Mouse (Mus musculus): Measurements from ENCODE around the gene Zfp69. TPM values are rescaled to one million over a fixed set of nuclear protein-coding genes. Genes with fewer than 3 reads are reported as not detected.
A peak's percentile ranks its signal among the peaks of the same experiment; 100 is the strongest.

Gene Zfp69
- polyA plus RNA-seq, 1 experiment from 2014 or later, result 12.4 TPM

DNA sequence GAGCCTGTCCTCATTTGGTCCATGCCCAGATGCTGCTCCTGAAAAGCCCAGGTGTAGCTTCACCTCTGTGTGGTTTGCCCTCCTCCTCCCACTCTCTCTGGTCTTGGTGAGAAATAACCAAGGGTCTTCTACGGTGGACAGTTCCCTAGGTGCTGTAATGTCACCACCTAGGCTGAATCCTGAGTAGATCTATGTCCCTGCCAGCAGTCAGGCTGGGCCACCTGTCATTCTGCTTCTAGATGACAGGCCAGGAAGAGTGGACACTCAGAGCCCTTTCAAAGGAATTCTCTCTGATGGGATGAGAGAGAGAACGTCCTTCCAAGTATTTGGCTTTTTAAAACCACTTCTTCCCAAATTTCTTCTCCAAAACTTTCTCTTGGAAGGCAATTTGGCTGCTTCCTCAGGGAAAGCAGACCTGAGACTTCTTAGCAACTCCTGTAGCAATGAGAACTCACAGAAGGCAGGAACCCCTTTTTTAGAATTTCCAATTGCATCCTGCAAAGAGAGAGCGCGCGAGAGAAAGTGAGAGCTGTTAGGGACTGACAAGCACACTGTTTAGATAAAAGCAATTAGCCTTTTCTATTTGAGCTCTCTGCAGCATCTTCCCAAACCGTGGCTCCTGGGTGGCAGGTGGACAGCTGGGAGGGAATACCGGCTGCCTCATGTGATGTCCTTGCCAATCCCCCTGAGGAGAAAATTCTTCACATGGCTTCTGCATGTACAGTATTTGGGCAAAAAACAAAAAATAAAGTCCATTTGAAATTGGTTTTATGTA is 55.5 kb downstream of the Zfp69 start:
- peaks cover 4% of the 10 kb centered on the region; the same call in 1 of the 2 replicates for H3K27me3 ChIP-seq
- H3K9ac ChIP-seq (replicated peaks), result no peak overlapping the region
- ATAC-seq (ENCODE audit: insufficient number of reproducible peaks, insufficient read depth, low FRiP score, low TSS enrichment, low read depth), result no peak
- H3K36me3 ChIP-seq, result no peaks in the 10 kb centered on the region
- no peaks in the 10 kb centered on the region; the same call in 1 of the 2 replicates for H3K9me3 ChIP-seq
- no peak overlapping the region for H3K4me2 ChIP-seq
- H3K27ac ChIP-seq, result no peak overlapping the region
- no peak overlapping the region for H3K4me3 ChIP-seq (replicated peaks)
- H3K4me1 ChIP-seq (replicated peaks), result peaks cover 5% of the 10 kb centered on the region
- WGBS, result 77% methylated on average over 7 of the region's 7 CpGs

- Histone ChIP-seq H3K9me3 (no peaks in the 10 kb centered on the region; the same call in 1 of the 2 replicates), H3K27me3 (peaks cover 4% of the 10 kb centered on the region; the same call in 1 of the 2 replicates), H3K27ac (no peak overlapping the region), H3K9ac (replicated peaks) (no peak overlapping the region), H3K4me1 (replicated peaks) (peaks cover 13% of the 10 kb centered on the region), H3K36me3 (no peaks in the 10 kb centered on the region), H3K4me2 (no peak overlapping the region), H3K4me3 (replicated peaks) (no peak overlapping the region)
- ATAC-seq (ENCODE audit: insufficient number of reproducible peaks, insufficient read depth, low FRiP score, low TSS enrichment, low read depth), result no peak
- WGBS, result 85% methylated on average over 7 of the region's 7 CpGs
These were observed 56.3 kb downstream of the Zfp69 start for GRCm38 (mm10) chr4:120895226-120895625.

- H3K27ac ChIP-seq, result no peak overlapping the region
- H3K9ac ChIP-seq (replicated peaks), result no peak overlapping the region
- no peak overlapping the region for H3K4me2 ChIP-seq
- no peaks in the 10 kb centered on the region for H3K36me3 ChIP-seq
- H3K27me3 ChIP-seq, result peaks cover 4% of the 10 kb centered on the region; the same call in 1 of the 2 replicates
- 70% methylated on average over 11 of the region's 11 CpGs for WGBS
- no peak overlapping the region for H3K4me3 ChIP-seq (replicated peaks)
- no peak for ATAC-seq (ENCODE audit: insufficient number of reproducible peaks, insufficient read depth, low FRiP score, low TSS enrichment, low read depth)
- H3K9me3 ChIP-seq, result no peaks in the 10 kb centered on the region; the same call in 1 of the 2 replicates
- H3K4me1 ChIP-seq (replicated peaks), result peaks cover 14% of the 10 kb centered on the region
These were observed 56.9 kb downstream of the Zfp69 start for GRCm38 (mm10) chr4:120894584-120894983.

- Histone ChIP-seq H3K4me2 (no peak overlapping the region), H3K27me3 (peaks cover 4% of the 10 kb centered on the region; the same call in 1 of the 2 replicates), H3K4me1 (replicated peaks) (peaks cover 14% of the 10 kb centered on the region), H3K9me3 (no peaks in the 10 kb centered on the region; the same call in 1 of the 2 replicates), H3K27ac (no peak overlapping the region), H3K4me3 (replicated peaks) (no peak overlapping the region), H3K36me3 (no peaks in the 10 kb centered on the region), H3K9ac (replicated peaks) (no peak overlapping the region)
- 69% methylated on average over 11 of the region's 11 CpGs for WGBS
- ATAC-seq (ENCODE audit: insufficient number of reproducible peaks, insufficient read depth, low FRiP score, low TSS enrichment, low read depth), result no peak
These were observed 57.7 kb downstream of the Zfp69 start for GRCm38 (mm10) chr4:120893656-120894401.

DNA sequence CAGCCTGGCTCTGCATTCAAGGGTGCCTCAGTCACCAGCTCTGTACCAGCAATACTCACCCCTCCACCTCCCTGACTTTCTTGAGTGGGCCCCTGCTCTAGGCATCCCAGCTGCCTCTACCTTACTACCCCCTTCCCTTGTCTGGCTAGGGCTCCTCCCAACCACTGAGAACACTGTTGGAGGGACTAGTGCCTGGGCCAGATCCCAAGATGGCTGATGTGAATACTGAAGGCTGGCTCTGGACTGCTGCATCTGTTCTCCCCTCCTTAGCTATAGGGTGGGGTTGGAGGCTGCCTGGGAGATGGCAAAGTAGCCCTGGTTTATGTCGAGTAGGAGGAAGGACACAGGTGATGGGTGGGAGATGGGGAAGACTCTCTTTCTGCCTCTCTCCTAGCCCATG is 59.0 kb downstream of the Zfp69 start:
- no peak for ATAC-seq (ENCODE audit: insufficient number of reproducible peaks, insufficient read depth, low FRiP score, low TSS enrichment, low read depth)
- H3K4me1 ChIP-seq (replicated peaks), result peaks cover 15% of the 10 kb centered on the region
- no peak overlapping the region for H3K27ac ChIP-seq
- 67% methylated on average over 1 of the region's 1 CpGs for WGBS
- no peaks in the 10 kb centered on the region; the same call in 1 of the 2 replicates for H3K9me3 ChIP-seq
- no peaks in the 10 kb centered on the region for H3K36me3 ChIP-seq
- no peak overlapping the region for H3K4me3 ChIP-seq (replicated peaks)
- H3K9ac ChIP-seq (replicated peaks), result no peak overlapping the region
- peaks cover 4% of the 10 kb centered on the region; the same call in 1 of the 2 replicates for H3K27me3 ChIP-seq
- no peak overlapping the region for H3K4me2 ChIP-seq

- peaks cover 19% of the 10 kb centered on the region for H3K4me1 ChIP-seq (replicated peaks)
- H3K36me3 ChIP-seq, result no peaks in the 10 kb centered on the region
- no peak overlapping the region for H3K27ac ChIP-seq
- H3K4me3 ChIP-seq (replicated peaks), result no peak overlapping the region
- H3K9ac ChIP-seq (replicated peaks), result no peak overlapping the region
- peaks cover 4% of the 10 kb centered on the region; the same call in 1 of the 2 replicates for H3K27me3 ChIP-seq
- no peak for ATAC-seq (ENCODE audit: insufficient number of reproducible peaks, insufficient read depth, low FRiP score, low TSS enrichment, low read depth)
- no peak overlapping the region for H3K4me2 ChIP-seq
- no peaks in the 10 kb centered on the region for H3K9me3 ChIP-seq
These were observed 59.5 kb downstream of the Zfp69 start for GRCm38 (mm10) chr4:120891960-120892359.

DNA sequence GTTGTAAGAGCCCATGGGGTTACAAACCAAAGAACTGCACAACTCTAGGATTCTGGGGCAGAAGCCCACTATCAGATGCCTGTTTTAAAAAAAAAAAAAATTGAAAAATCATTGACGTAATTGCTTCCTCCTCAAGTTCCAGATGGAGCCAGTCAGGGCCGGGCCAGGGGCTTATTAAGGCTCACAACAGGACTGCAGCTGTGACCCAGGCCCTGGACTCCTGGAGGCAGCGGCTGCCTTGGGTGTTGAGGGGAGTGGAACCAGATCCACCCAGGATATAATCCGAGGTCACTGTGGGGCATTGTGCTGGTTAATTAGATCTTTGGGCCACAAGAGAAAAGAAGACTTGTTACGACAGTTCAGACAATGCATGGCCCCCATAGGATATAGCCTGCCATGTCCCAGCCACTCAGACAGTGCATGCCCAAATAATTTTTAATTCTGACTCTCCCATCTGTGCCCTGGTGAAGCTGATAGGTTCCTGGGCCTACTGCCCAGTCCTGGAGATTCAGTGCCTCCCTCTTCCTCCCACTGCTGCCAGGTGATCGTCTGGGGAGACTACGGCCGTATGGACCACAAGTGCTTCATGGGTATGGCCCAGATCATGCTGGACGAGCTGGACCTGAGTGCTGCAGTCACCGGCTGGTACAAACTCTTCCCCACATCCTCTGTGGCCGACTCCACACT is 60.6 kb downstream of the Zfp69 start:
- peaks cover 22% of the 10 kb centered on the region for H3K4me1 ChIP-seq (replicated peaks)
- no peaks in the 10 kb centered on the region for H3K9me3 ChIP-seq
- ATAC-seq (ENCODE audit: insufficient number of reproducible peaks, insufficient read depth, low FRiP score, low TSS enrichment, low read depth), result 0 out of 2 replicates have a peak, but pooled peaks have one; percentile 28
- 47% methylated on average over 11 of the region's 11 CpGs for WGBS
- H3K4me2 ChIP-seq, result no peak overlapping the region
- peaks cover 4% of the 10 kb centered on the region; the same call in 1 of the 2 replicates for H3K27me3 ChIP-seq
- no peak overlapping the region for H3K4me3 ChIP-seq (replicated peaks)
- no peak overlapping the region for H3K9ac ChIP-seq (replicated peaks)
- H3K36me3 ChIP-seq, result no peaks in the 10 kb centered on the region
- H3K27ac ChIP-seq, result no peak overlapping the region

DNA sequence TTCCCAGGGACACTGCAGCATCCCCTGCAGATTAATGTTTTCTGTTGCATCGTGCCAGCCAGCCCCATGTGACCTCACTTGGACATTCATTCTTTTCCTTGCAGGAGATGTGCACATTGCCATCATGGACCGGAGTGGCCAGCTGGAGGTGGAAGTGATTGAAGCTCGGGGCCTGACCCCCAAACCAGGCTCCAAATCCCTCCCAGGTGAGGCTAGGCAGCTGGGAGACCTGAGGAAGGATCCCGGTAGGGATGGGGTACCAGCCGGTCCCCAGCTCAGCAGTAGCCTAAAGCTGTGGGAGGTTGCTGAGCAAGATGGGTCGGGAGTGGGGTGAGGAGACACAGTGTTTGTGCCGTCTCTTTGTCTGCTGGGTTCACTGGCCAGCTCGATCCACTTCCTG is 62.6 kb downstream of the Zfp69 start:
- H3K4me2 ChIP-seq, result no peak overlapping the region
- H3K4me1 ChIP-seq (replicated peaks), result peaks cover 29% of the 10 kb centered on the region
- WGBS, result 70% methylated on average over 8 of the region's 8 CpGs
- no peak overlapping the region for H3K27ac ChIP-seq
- H3K36me3 ChIP-seq, result no peaks in the 10 kb centered on the region
- no peak for ATAC-seq (ENCODE audit: insufficient number of reproducible peaks, insufficient read depth, low FRiP score, low TSS enrichment, low read depth)
- peaks cover 4% of the 10 kb centered on the region; the same call in 1 of the 2 replicates for H3K27me3 ChIP-seq
- H3K9me3 ChIP-seq, result no peaks in the 10 kb centered on the region
- no peak overlapping the region for H3K4me3 ChIP-seq (replicated peaks)
- H3K9ac ChIP-seq (replicated peaks), result no peak overlapping the region

DNA sequence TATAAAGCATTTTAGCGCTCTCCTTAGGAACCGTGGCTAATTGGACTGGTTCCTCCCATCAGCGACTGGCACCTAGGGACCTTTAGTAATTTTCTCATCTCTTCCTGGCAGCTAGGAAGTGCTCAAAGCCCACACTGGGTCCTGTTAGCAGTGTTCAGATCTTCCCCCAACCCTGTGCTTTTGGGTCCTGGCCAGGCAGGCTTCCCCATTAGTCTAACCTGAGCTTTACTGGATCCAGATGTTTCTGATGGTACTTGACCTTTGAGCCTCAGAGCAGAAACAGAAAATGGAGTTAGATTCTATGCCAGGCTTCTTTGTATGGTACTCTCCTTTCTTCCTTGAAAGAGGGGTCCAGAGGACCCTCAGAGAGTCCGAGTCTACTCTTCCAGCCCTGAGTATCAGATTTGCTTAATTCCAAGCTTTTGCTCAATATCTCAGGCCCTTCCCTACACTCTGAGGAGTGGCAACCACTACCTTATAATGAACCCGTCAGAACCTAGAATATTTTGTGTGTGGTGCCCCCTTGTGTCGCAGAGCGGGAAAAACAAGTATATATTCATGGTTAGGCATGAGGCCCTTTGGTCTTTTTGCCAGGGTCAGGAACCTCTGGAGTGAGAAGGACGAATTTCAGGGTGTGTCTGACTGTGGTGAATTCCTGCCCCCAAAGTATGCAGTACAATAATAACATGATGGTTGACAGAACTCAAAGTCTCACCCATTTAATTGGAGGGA is 64.0 kb downstream of the Zfp69 start:
- H3K4me1 ChIP-seq (replicated peaks), result peaks cover 30% of the 10 kb centered on the region
- WGBS, result 20% methylated on average over 8 of the region's 8 CpGs
- H3K4me2 ChIP-seq, result no peak overlapping the region
- no peaks in the 10 kb centered on the region for H3K36me3 ChIP-seq
- no peak for ATAC-seq (ENCODE audit: insufficient number of reproducible peaks, insufficient read depth, low FRiP score, low TSS enrichment, low read depth)
- H3K4me3 ChIP-seq (replicated peaks), result no peak overlapping the region
- H3K27ac ChIP-seq, result no peak overlapping the region
- no peaks in the 10 kb centered on the region for H3K9me3 ChIP-seq
- no peak overlapping the region for H3K9ac ChIP-seq (replicated peaks)
- no peaks in the 10 kb centered on the region; the same call in 1 of the 2 replicates for H3K27me3 ChIP-seq

GRCm38 (mm10) chr4:120886811-120887210 is 64.7 kb downstream of the Zfp69 start:
- H3K9ac ChIP-seq (replicated peaks), result no peak overlapping the region
- WGBS, result 82% methylated on average over 5 of the region's 5 CpGs
- H3K27ac ChIP-seq, result no peak overlapping the region
- H3K9me3 ChIP-seq, result no peaks in the 10 kb centered on the region
- H3K4me1 ChIP-seq (replicated peaks), result peaks cover 37% of the 10 kb centered on the region
- H3K4me2 ChIP-seq, result no peak overlapping the region
- no peaks in the 10 kb centered on the region for H3K36me3 ChIP-seq
- no peak overlapping the region for H3K4me3 ChIP-seq (replicated peaks)
- no peaks in the 10 kb centered on the region for H3K27me3 ChIP-seq
- ATAC-seq (ENCODE audit: insufficient number of reproducible peaks, insufficient read depth, low FRiP score, low TSS enrichment, low read depth), result no peak
